Comparison of ENCODE assay signal across 9 mouse cellular contexts in the genomic region with DNA sequence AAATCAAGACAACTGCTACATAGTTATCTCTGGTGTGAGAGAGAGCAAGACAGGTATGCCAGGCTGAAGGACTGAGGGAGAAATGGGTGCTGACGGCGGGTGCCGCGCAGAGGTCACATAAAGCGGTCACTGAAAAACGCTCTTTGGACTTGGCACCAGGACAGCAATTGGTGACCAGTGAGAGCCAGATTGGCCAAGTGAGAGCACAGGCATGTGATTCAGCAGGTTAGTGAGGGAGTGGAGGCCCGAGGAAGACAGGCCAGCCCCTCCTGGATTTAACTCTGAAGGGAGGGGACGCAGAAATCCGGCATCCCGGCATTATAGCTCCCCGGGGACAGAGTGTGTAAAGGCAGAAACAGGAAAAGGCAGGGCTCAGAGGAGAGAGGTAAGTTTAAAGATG. TPM values are rescaled to one million over a fixed set of nuclear protein-coding genes. Genes with fewer than 3 reads are reported as not detected.
DNase-seq lines count a peak whose midpoint lies in the region; ATAC-seq and TF ChIP-seq lines count a peak whose summit lies in the region.
"Had no signal": no experiment of that assay in that cellular context is flagged by ENCODE, and none has a peak within 500 bp of the region (broad histone marks: within the 10 kb centered on the region; RNA-seq: fewer than 3 reads in every experiment).

No protein-coding gene starts in this region.

- no peak for ATAC-seq in midbrain, embryonic 13.5 days
- ATAC-seq in midbrain, postnatal 0 days (ENCODE audit: low FRiP score): no peak
- ATAC-seq in liver, embryonic 11.5 days (replicated peaks; ENCODE audit: low FRiP score): no peak
- ATAC-seq: midbrain, embryonic 15.5 days had no signal

- 0 out of 2 replicates have a peak overlapping the region, but pooled peaks have one; percentile 10 for H3K9ac ChIP-seq in midbrain, embryonic 13.5 days (replicated peaks)
- H3K9ac ChIP-seq in midbrain, postnatal 0 days (replicated peaks; ENCODE audit: low read length, poor library complexity, severe bottlenecking): no peak overlapping the region
- no peak overlapping the region for H3K9ac ChIP-seq in liver, embryonic 11.5 days (ENCODE audit: low read depth, low read length)
- H3K9ac ChIP-seq: midbrain, embryonic 15.5 days had no signal

- TF ChIP-seq CTCF in midbrain, postnatal 0 days (IDR thresholded peaks at IDR 0.05): no peak

- no peak overlapping the region for H3K4me2 ChIP-seq in midbrain, embryonic 13.5 days (replicated peaks)
- no peak overlapping the region for H3K4me2 ChIP-seq in midbrain, postnatal 0 days (ENCODE audit: low read depth, low read length, poor library complexity, severe bottlenecking)
- no peak overlapping the region for H3K4me2 ChIP-seq in liver, embryonic 11.5 days
- H3K4me2 ChIP-seq: midbrain, embryonic 15.5 days had no signal

- no peak for DNase-seq in midbrain, postnatal 0 days (ENCODE audit: low spot score)
- DNase-seq in kidney, adult 18-20 months: peak; percentile 89
- DNase-seq in liver, embryonic 11.5 days (ENCODE audit: low spot score): no peak
- peak; percentile 59 for DNase-seq in yolk sac, embryonic 10.5 days (ENCODE audit: low spot score)
- no peak for DNase-seq in cerebellum, adult 9-10 months
- no peak for DNase-seq in cerebellum, postnatal 4 days (ENCODE audit: low spot score in 2 of 2)
- no peak for DNase-seq in ovary, postnatal 10 days (ENCODE audit: low spot score)

- H3K4me1 ChIP-seq in midbrain, embryonic 13.5 days (replicated peaks): peaks cover 13% of the 10 kb centered on the region
- peaks cover 6% of the 10 kb centered on the region; the same call in 1 of the 2 replicates for H3K4me1 ChIP-seq in midbrain, postnatal 0 days (ENCODE audit: insufficient read depth, low read length)
- peaks cover 15% of the 10 kb centered on the region for H3K4me1 ChIP-seq in liver, embryonic 11.5 days (replicated peaks; ENCODE audit: control insufficient read depth, insufficient read depth, low read length)

- peaks cover 10% of the 10 kb centered on the region for H3K36me3 ChIP-seq in midbrain, embryonic 13.5 days
- peaks cover under 1% of the 10 kb centered on the region; the same call in 1 of the 2 replicates for H3K36me3 ChIP-seq in midbrain, postnatal 0 days (ENCODE audit: insufficient read depth, low read length)
- no peaks in the 10 kb centered on the region for H3K36me3 ChIP-seq in liver, embryonic 11.5 days (ENCODE audit: control insufficient read depth, insufficient read depth, low read length)

- H3K9me3 ChIP-seq in midbrain, embryonic 13.5 days: no peaks in the 10 kb centered on the region
- H3K9me3 ChIP-seq in midbrain, postnatal 0 days (ENCODE audit: low read length): no peaks in the 10 kb centered on the region
- no peaks in the 10 kb centered on the region for H3K9me3 ChIP-seq in liver, embryonic 11.5 days (ENCODE audit: control insufficient read depth, low read length)
- H3K9me3 ChIP-seq: midbrain, embryonic 15.5 days had no signal

- no peaks in the 10 kb centered on the region for H3K27me3 ChIP-seq in midbrain, embryonic 13.5 days
- no peaks in the 10 kb centered on the region for H3K27me3 ChIP-seq in midbrain, postnatal 0 days (ENCODE audit: insufficient read depth, low read length)
- H3K27me3 ChIP-seq in liver, embryonic 11.5 days (replicated peaks; ENCODE audit: control insufficient read depth, insufficient read depth, low read length): no peaks in the 10 kb centered on the region
- H3K27me3 ChIP-seq: midbrain, embryonic 15.5 days had no signal

- H3K4me3 ChIP-seq in midbrain, embryonic 13.5 days (replicated peaks): no peak overlapping the region
- no peak overlapping the region for H3K4me3 ChIP-seq in midbrain, postnatal 0 days (ENCODE audit: low read depth, low read length)
- no peak overlapping the region for H3K4me3 ChIP-seq in liver, embryonic 11.5 days (ENCODE audit: low read depth, low read length)
- H3K4me3 ChIP-seq: midbrain, embryonic 15.5 days had no signal

- H3K27ac ChIP-seq in midbrain, embryonic 13.5 days: no peak overlapping the region
- no peak overlapping the region for H3K27ac ChIP-seq in midbrain, postnatal 0 days (ENCODE audit: low read depth, low read length)
- peak overlapping the region; percentile 8; the same call in 1 of the 2 replicates for H3K27ac ChIP-seq in liver, embryonic 11.5 days (ENCODE audit: low read depth, low read length)
- H3K27ac ChIP-seq: midbrain, embryonic 15.5 days had no signal

- WGBS in midbrain, embryonic 13.5 days: 87% methylated on average over 11 of the region's 11 CpGs
- WGBS in midbrain, postnatal 0 days: 81% methylated on average over 11 of the region's 11 CpGs
- 81% methylated on average over 11 of the region's 11 CpGs for WGBS in liver, embryonic 11.5 days

RNA-seq across cellular contexts. Expression of a gene that starts 5.3 kb away (rescaled TPM):
- 99.1 and 105 TPM in 2 replicates for polyA plus RNA-seq in midbrain, embryonic 13.5 days (2015; fragmentation: Nextera tagmentation; extraction: Ambion mirVana)
- 120 and 128 TPM in 2 replicates for total RNA-seq in midbrain, postnatal 0 days (2014; rRNA removed)
- 146 and 152 TPM in 2 replicates for polyA plus RNA-seq in midbrain, postnatal 0 days (2015; fragmentation: Nextera tagmentation; extraction: Ambion mirVana)
- 70.9 and 72.7 TPM in 2 replicates for polyA plus RNA-seq in liver, embryonic 11.5 days (2014; fragmentation: Nextera tagmentation; extraction: Ambion mirVana)

RNA-seq across cellular contexts. Expression of a gene that starts 9.9 kb away (rescaled TPM):
- 120 and 128 TPM in 2 replicates for polyA plus RNA-seq in midbrain, embryonic 13.5 days (2015; fragmentation: Nextera tagmentation; extraction: Ambion mirVana)
- 70.3 and 77.9 TPM in 2 replicates for total RNA-seq in midbrain, postnatal 0 days (2014; rRNA removed)
- 95.7 and 103 TPM in 2 replicates for polyA plus RNA-seq in midbrain, postnatal 0 days (2015; fragmentation: Nextera tagmentation; extraction: Ambion mirVana)
- 200 and 201 TPM in 2 replicates for polyA plus RNA-seq in liver, embryonic 11.5 days (2014; fragmentation: Nextera tagmentation; extraction: Ambion mirVana)

RNA-seq across cellular contexts. Expression of a gene that starts 35.9 kb away (rescaled TPM):
- polyA plus RNA-seq in midbrain, embryonic 13.5 days (2015; fragmentation: Nextera tagmentation; extraction: Ambion mirVana): 20.5 and 22.0 TPM in 2 replicates
- total RNA-seq in midbrain, postnatal 0 days (2014; rRNA removed): 85.1 and 86.5 TPM in 2 replicates
- 88.9 and 90.2 TPM in 2 replicates for polyA plus RNA-seq in midbrain, postnatal 0 days (2015; fragmentation: Nextera tagmentation; extraction: Ambion mirVana)
- 0.93 and 1.1 TPM in 2 replicates for polyA plus RNA-seq in liver, embryonic 11.5 days (2014; fragmentation: Nextera tagmentation; extraction: Ambion mirVana)

RNA-seq across cellular contexts. Expression of a gene that starts 43.6 kb away (rescaled TPM):
- polyA plus RNA-seq in midbrain, embryonic 13.5 days (2015; fragmentation: Nextera tagmentation; extraction: Ambion mirVana): 1.9 and 2.2 TPM in 2 replicates
- 4.3 and 4.6 TPM in 2 replicates for total RNA-seq in midbrain, postnatal 0 days (2014; rRNA removed)
- 3.3 and 4.0 TPM in 2 replicates for polyA plus RNA-seq in midbrain, postnatal 0 days (2015; fragmentation: Nextera tagmentation; extraction: Ambion mirVana)
- polyA plus RNA-seq in liver, embryonic 11.5 days (2014; fragmentation: Nextera tagmentation; extraction: Ambion mirVana): 0.32 and 0.51 TPM in 2 replicates

Comparison
In these comparisons a context has a peak if more than half of its experiments do, and no peak if none do; other contexts are left out.
1. DNase-seq: peak in kidney, adult 18-20 months (single experiment) and yolk sac, embryonic 10.5 days (single experiment); none in midbrain, postnatal 0 days (single experiment), liver, embryonic 11.5 days (single experiment), cerebellum, adult 9-10 months (single experiment), cerebellum, postnatal 4 days (0 of 2) and ovary, postnatal 10 days (single experiment).
2. RNA of a gene that starts 35.9 kb away (polyA plus RNA-seq): 88.9 to 90.2 TPM in midbrain, postnatal 0 days and 20.5 to 22.0 TPM in midbrain, embryonic 13.5 days; 0.93 to 1.1 TPM in liver, embryonic 11.5 days; every median in the first group is over 10 times any median in the second.